Mouse (Mus musculus) brain, embryonic 14.5 days (tissue): Measurements from ENCODE around the gene Trib3. TPM values are rescaled to one million over a fixed set of nuclear protein-coding genes. Genes with fewer than 3 reads are reported as not detected.

Experiments used
- DNase-seq: peaks from one replicate; pipeline ENCODE4 v3.0.0-alpha.2; 2011; ENCODE audit warnings: low read depth
- CTCF ChIP-seq: fragments of 200-500 bp; IDR thresholded peaks from 2 replicates; pipeline ENCODE4 v1.5.1; 2012; ENCODE audit warnings: inconsistent platforms, mild to moderate bottlenecking, moderate library complexity, borderline replicate concordance; ENCODE audit not compliant: insufficient read depth, insufficient read length; ENCODE audit errors: extremely low read depth
- POLR2A ChIP-seq: fragments of 200-500 bp; IDR thresholded peaks from 2 replicates; pipeline ENCODE4 v1.6.1; 2012; ENCODE audit warnings: mild to moderate bottlenecking, inconsistent platforms, borderline replicate concordance; ENCODE audit not compliant: poor library complexity, insufficient read depth, insufficient read length, severe bottlenecking; ENCODE audit errors: extremely low read depth
- polyA plus RNA-seq: library from polyadenylated mRNA; depleted of rRNA; stranded (reverse); fragments of >200 nt; gene quantifications from 2 replicates; pipeline ENCODE4 v1.2.3, GENCODE M21; 2012

Gene Trib3
- polyA plus RNA-seq, 1 experiment: 0.70 TPM

- no peak for DNase-seq
- no peak for TF ChIP-seq CTCF
- no peak for TF ChIP-seq POLR2A
Observed at GRCm38 (mm10) chr2:152323971-152324370, 19.9 kb downstream of the Trib3 start.

- no peak for DNase-seq
- TF ChIP-seq POLR2A (no peak), CTCF (no peak)
Observed at GRCm38 (mm10) chr2:152322198-152322597, 21.6 kb downstream of the Trib3 start.

GRCm38 (mm10) chr2:152321558-152321957 is 22.3 kb downstream of the Trib3 start:
- no peak for DNase-seq
- no peak for TF ChIP-seq POLR2A

GRCm38 (mm10) chr2:152317054-152317453 is 26.8 kb downstream of the Trib3 start:
- TF ChIP-seq CTCF: no peak
- TF ChIP-seq POLR2A: no peak

GRCm38 (mm10) chr2:152313926-152314325 is 29.9 kb downstream of the Trib3 start:
- DNase-seq: no peak
- TF ChIP-seq POLR2A: no peak
- no peak for TF ChIP-seq CTCF

More at GRCm38 (mm10) chr2:152317054-152317453, 26.8 kb downstream of the Trib3 start:
- DNase-seq: no peak

GRCm38 (mm10) chr2:152312996-152313395 is 30.8 kb downstream of the Trib3 start:
- no peak for TF ChIP-seq POLR2A
- no peak for TF ChIP-seq CTCF
- DNase-seq: no peak

- DNase-seq: no peak
- TF ChIP-seq POLR2A (no peak), CTCF (no peak)
Observed at GRCm38 (mm10) chr2:152307186-152307585, 36.6 kb downstream of the Trib3 start.

- DNase-seq: no peak
Observed at GRCm38 (mm10) chr2:152305480-152305879, 38.4 kb downstream of the Trib3 start.

GRCm38 (mm10) chr2:152303781-152304180 is 40.1 kb downstream of the Trib3 start:
- no peak for DNase-seq
- TF ChIP-seq CTCF (no peak), POLR2A (no peak)

More at GRCm38 (mm10) chr2:152305480-152305879, 38.4 kb downstream of the Trib3 start:
- no peak for TF ChIP-seq POLR2A
- no peak for TF ChIP-seq CTCF

GRCm38 (mm10) chr2:152302862-152303261 is 41.0 kb downstream of the Trib3 start:
- no peak for DNase-seq
- no peak for TF ChIP-seq CTCF
- TF ChIP-seq POLR2A: no peak

GRCm38 (mm10) chr2:152294541-152294940 is 49.3 kb downstream of the Trib3 start:
- TF ChIP-seq POLR2A (no peak), CTCF (no peak)
- no peak for DNase-seq

GRCm38 (mm10) chr2:152293727-152294475 is 49.9 kb downstream of the Trib3 start, which contains the start of gene Tbc1d20:
Tbc1d20 (plus strand) TSS chr2:152293828.
- TF ChIP-seq CTCF (no peak), POLR2A (peak; percentile 95)
- peak; percentile 97 for DNase-seq
